Mouse (Mus musculus) heart, embryonic 14.5 days (tissue): ENCODE measurements around the gene Acvr1b. TPM values are rescaled to one million over a fixed set of nuclear protein-coding genes. Genes with fewer than 3 reads are reported as not detected.
A peak's percentile ranks its signal among the peaks of the same experiment; 100 is the strongest.

ENCODE experiments used
- ATAC-seq: fragments of 200-750 bp; cut with Nextera tagmentation; 2 replicates; pipeline ENCODE4 v1.8.0; 2017; ENCODE audit warnings: low read depth, moderate TSS enrichment; ENCODE audit not compliant: insufficient number of reproducible peaks, insufficient read depth, low FRiP score
- H3K27ac ChIP-seq, 2 experiments: fragments of 200-500 bp in 1 of 2; fragments of 300-500 bp in 1 of 2; sonication (generic) in 1 of 2; replicated peaks in 1 of 2; 2 replicates each; pipeline ENCODE4 v1.5.1; 2012 to 2014; ENCODE audit warnings: low read depth in 2 of 2, low read length in 2 of 2, control low read depth in 1 of 2, mild to moderate bottlenecking in 1 of 2, mixed read lengths in 1 of 2; ENCODE audit not compliant: control insufficient read depth in 1 of 2, insufficient read depth in 1 of 2
- H3K27me3 ChIP-seq: fragments of 300-500 bp; sonication (generic); 2 replicates; pipeline ENCODE4 v1.6.1; 2014; ENCODE audit warnings: mild to moderate bottlenecking, low read length, control low read depth; ENCODE audit not compliant: control insufficient read depth, insufficient read depth
- H3K36me3 ChIP-seq: fragments of 300-500 bp; sonication (generic); 2 replicates; pipeline ENCODE4 v1.6.1; 2014; ENCODE audit warnings: mild to moderate bottlenecking, control low read depth, low read length, mixed read lengths; ENCODE audit not compliant: control insufficient read depth, insufficient read depth
- H3K4me1 ChIP-seq, 2 experiments: fragments of 200-500 bp in 1 of 2; fragments of 300-500 bp in 1 of 2; sonication (generic) in 1 of 2; 2 replicates each; pipeline ENCODE4 v1.6.1; 2012 to 2014; ENCODE audit warnings: low read length in 2 of 2, control low read depth in 1 of 2, mixed read lengths in 1 of 2; ENCODE audit not compliant: control insufficient read depth in 2 of 2, insufficient read depth in 2 of 2
- H3K4me2 ChIP-seq: fragments of 300-500 bp; sonication (generic); 2 replicates; pipeline ENCODE4 v1.6.1; 2014; ENCODE audit warnings: mild to moderate bottlenecking, low read length
- H3K4me3 ChIP-seq, 2 experiments: fragments of 200-500 bp in 1 of 2; fragments of 300-500 bp in 1 of 2; sonication (generic) in 1 of 2; 2 replicates each; pipeline ENCODE4 v1.5.1; 2012 to 2014; ENCODE audit warnings: low read length in 2 of 2, mild to moderate bottlenecking in 2 of 2, control low read depth in 1 of 2, low read depth in 1 of 2, moderate library complexity in 1 of 2; ENCODE audit not compliant: control insufficient read depth in 1 of 2, insufficient read depth in 1 of 2
- H3K9ac ChIP-seq: fragments of 300-500 bp; sonication (generic); 2 replicates; pipeline ENCODE4 v1.6.1; 2014; ENCODE audit warnings: mild to moderate bottlenecking, low read length
- H3K9me3 ChIP-seq: fragments of 300-500 bp; sonication (generic); 2 replicates; pipeline ENCODE4 v1.6.1; 2016; ENCODE audit warnings: low read length, control low read depth; ENCODE audit not compliant: control insufficient read depth
- WGBS: fragments of 180-500 bp; shearing (Covaris S2); extraction: QIAGEN DNeasy Blood & Tissue Kit; methylation state at CpG from one replicate; pipeline ENCODE4 v1.1.7; 2014; 5-methylcytosine and 5-hydroxymethylcytosine counted together
- polyA plus RNA-seq: library from polyadenylated mRNA; unstranded; fragments of >200 nt; fragmentation: Nextera tagmentation; extraction: Ambion mirVana; gene quantifications from 2 replicates; pipeline ENCODE4 v1.2.1, GENCODE M21; 2014

Gene Acvr1b
- polyA plus RNA-seq, 1 experiment from 2014 or later = 8.7 TPM

- Histone ChIP-seq H3K4me1 (peaks cover 30 to 43% of the 10 kb centered on the region in 2 experiments), H3K9me3 (no peaks in the 10 kb centered on the region), H3K36me3 (peaks cover 58% of the 10 kb centered on the region), H3K27me3 (no peaks in the 10 kb centered on the region), H3K9ac (no peak overlapping the region), H3K27ac (no peak overlapping the region), H3K4me2 (no peak overlapping the region), H3K4me3 (no peak overlapping the region)
- 73% methylated on average over 16 of the region's 16 CpGs for WGBS
- no peak for ATAC-seq
These were observed 21.3 kb downstream of the Acvr1b start for GRCm38 (mm10) chr15:101194951-101195823.

DNA sequence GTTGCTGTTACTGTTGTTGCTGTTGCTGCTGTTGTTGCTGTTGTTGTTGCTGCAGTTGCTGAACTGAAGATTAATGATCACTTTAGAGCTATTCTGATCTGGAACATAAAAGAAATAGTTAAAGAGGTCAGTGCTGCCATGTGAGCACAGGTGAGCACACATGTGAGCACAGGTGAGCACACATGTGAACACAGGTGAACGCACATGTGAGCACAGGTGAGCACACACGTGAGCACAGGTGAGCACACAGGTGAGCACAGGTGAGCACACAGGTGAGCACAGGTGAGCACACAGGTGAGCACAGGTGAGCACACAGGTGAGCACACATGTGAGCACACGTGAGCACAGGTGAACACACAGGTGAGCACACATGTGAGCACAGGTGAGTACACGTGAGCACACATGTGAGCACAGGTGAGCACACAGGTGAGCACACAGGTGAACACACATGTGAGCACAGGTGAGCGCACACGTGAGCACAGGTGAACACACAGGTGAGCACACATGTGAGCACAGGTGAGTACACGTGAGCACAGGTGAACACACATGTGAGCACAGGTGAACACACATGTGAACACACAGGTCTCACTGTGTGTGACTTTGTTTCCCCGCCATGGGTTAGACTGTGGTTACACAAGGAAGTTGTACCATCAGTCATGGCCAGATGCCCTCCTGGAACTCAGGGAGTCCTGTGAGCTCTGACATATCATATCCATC, 22.4 kb downstream of the Acvr1b start:
- Histone ChIP-seq H3K27me3 (no peaks in the 10 kb centered on the region), H3K36me3 (peaks cover 68% of the 10 kb centered on the region), H3K9me3 (0 out of 2 replicates have a peak, but pooled peaks cover 4% of the 10 kb centered on the region), H3K9ac (no peak overlapping the region), H3K4me3 (no peak overlapping the region), H3K27ac (no peak overlapping the region), H3K4me2 (no peak overlapping the region), H3K4me1 (peaks cover 23 to 33% of the 10 kb centered on the region in 2 experiments)
- WGBS = 92% methylated on average over 8 of the region's 8 CpGs
- no peak for ATAC-seq

- Histone ChIP-seq H3K9ac (no peak overlapping the region), H3K4me1 (peaks cover 15 to 26% of the 10 kb centered on the region in 2 experiments), H3K27ac (no peak overlapping the region), H3K9me3 (0 out of 2 replicates have a peak, but pooled peaks cover 4% of the 10 kb centered on the region), H3K4me3 (no peak overlapping the region), H3K36me3 (peaks cover 75% of the 10 kb centered on the region), H3K27me3 (no peaks in the 10 kb centered on the region), H3K4me2 (no peak overlapping the region)
- no peak for ATAC-seq
These were observed 23.1 kb downstream of the Acvr1b start for GRCm38 (mm10) chr15:101196961-101197360.

DNA sequence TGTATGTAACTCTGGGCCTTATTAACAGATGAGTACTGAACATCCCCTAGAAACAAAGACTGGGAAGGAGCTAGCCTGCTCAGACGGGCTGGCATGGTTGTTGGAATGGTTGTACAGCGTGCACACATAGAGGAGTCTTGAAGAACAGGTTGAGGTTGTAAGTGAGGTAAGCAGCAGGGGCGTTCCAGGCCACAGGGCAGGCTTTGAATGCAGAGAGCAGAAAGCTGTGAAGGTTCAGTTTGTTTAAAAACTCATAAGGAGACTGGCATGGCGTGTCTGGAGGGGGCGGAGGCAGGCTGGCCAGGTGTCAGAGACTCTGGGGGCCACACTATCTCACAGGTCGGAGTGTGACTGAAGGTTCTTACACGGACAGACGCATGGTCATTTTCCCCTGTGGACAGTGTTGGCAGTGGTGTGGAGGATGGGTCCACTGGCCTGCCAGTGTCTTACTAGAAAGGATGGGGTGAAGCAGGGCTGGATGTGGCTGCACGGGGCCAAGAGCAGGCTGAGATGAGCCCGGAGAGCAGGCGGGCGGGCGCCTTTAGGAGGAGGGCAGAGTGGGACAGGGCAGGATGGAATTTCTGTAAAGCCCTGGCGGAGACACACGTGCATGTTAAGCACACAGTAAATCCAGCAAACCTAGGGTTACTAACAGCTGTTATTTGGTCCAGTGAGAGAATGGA, 23.8 kb downstream of the Acvr1b start:
- peaks cover 9 to 19% of the 10 kb centered on the region in 2 experiments for H3K4me1 ChIP-seq
- no peak for ATAC-seq
- H3K27me3 ChIP-seq = no peaks in the 10 kb centered on the region
- H3K9ac ChIP-seq = no peak overlapping the region
- 88% methylated on average over 15 of the region's 15 CpGs for WGBS
- H3K4me2 ChIP-seq = no peak overlapping the region
- 0 out of 2 replicates have a peak, but pooled peaks cover 4% of the 10 kb centered on the region for H3K9me3 ChIP-seq
- H3K4me3 ChIP-seq = no peak overlapping the region
- H3K27ac ChIP-seq = no peak overlapping the region
- peaks cover 82% of the 10 kb centered on the region for H3K36me3 ChIP-seq

- Histone ChIP-seq H3K36me3 (peaks cover 88% of the 10 kb centered on the region), H3K4me3 (no peak overlapping the region)
- 30% methylated on average over 3 of the region's 3 CpGs for WGBS
These were observed 24.4 kb downstream of the Acvr1b start for GRCm38 (mm10) chr15:101198218-101198617.

GRCm38 (mm10) chr15:101198850-101199249, 25.0 kb downstream of the Acvr1b start:
- no peak overlapping the region for H3K4me3 ChIP-seq
- no peak overlapping the region for H3K9ac ChIP-seq
- H3K9me3 ChIP-seq = 0 out of 2 replicates have a peak, but pooled peaks cover 4% of the 10 kb centered on the region
- H3K27me3 ChIP-seq = no peaks in the 10 kb centered on the region
- no peak for ATAC-seq
- peaks cover 93% of the 10 kb centered on the region for H3K36me3 ChIP-seq
- 84% methylated on average over 14 of the region's 14 CpGs for WGBS
- no peak overlapping the region for H3K4me2 ChIP-seq
- H3K27ac ChIP-seq = no peak overlapping the region
- peaks cover 0 to 7% of the 10 kb centered on the region in 2 experiments; a peak in 1 of 4 replicates for H3K4me1 ChIP-seq

More at GRCm38 (mm10) chr15:101198218-101198617, 24.4 kb downstream of the Acvr1b start:
- peaks cover 3 to 13% of the 10 kb centered on the region in 2 experiments for H3K4me1 ChIP-seq
- no peak overlapping the region for H3K27ac ChIP-seq
- no peaks in the 10 kb centered on the region for H3K27me3 ChIP-seq
- no peak overlapping the region for H3K9ac ChIP-seq
- ATAC-seq = peak; percentile 59; the same call in 1 of the 2 replicates
- no peak overlapping the region for H3K4me2 ChIP-seq
- 0 out of 2 replicates have a peak, but pooled peaks cover 4% of the 10 kb centered on the region for H3K9me3 ChIP-seq

- Histone ChIP-seq H3K9ac (no peak overlapping the region), H3K27ac (no peak overlapping the region), H3K4me3 (no peak overlapping the region), H3K36me3 (peaks cover 90% of the 10 kb centered on the region), H3K4me1 (peaks cover 0 to 4% of the 10 kb centered on the region in 2 experiments; a peak in 1 of 4 replicates), H3K4me2 (no peak overlapping the region), H3K27me3 (no peaks in the 10 kb centered on the region), H3K9me3 (0 out of 2 replicates have a peak, but pooled peaks cover 4% of the 10 kb centered on the region)
- no peak for ATAC-seq
- 97% methylated on average over 9 of the region's 9 CpGs for WGBS
These were observed 27.0 kb downstream of the Acvr1b start for GRCm38 (mm10) chr15:101200777-101201295.
